Mouse (Mus musculus) kidney, embryonic 16.5 days (tissue): Measurements from ENCODE around the gene Iqcm. TPM values are rescaled to one million over a fixed set of nuclear protein-coding genes. Genes with fewer than 3 reads are reported as not detected.
"Not testable (repeated sequence)": the region's sequence is repeated elsewhere in the genome, so short reads cannot be mapped to it uniquely, and the experiment has no call there.

ENCODE experiments used
- ATAC-seq: fragments of 200-750 bp; cut with Nextera tagmentation; 2 replicates; pipeline ENCODE4 v1.8.0; 2017; ENCODE audit warnings: moderate TSS enrichment; ENCODE audit not compliant: low FRiP score, low TSS enrichment
- H3K27ac ChIP-seq: fragments of 300-500 bp; sonication (generic); 2 replicates; pipeline ENCODE4 v1.5.1; 2014; ENCODE audit warnings: low read length
- H3K27me3 ChIP-seq: fragments of 300-500 bp; sonication (generic); 2 replicates; pipeline ENCODE4 v1.6.1; 2014; ENCODE audit warnings: low read length, control low read depth, mixed read lengths; ENCODE audit not compliant: insufficient read depth
- H3K36me3 ChIP-seq: fragments of 300-500 bp; sonication (generic); 2 replicates; pipeline ENCODE4 v1.6.1; 2014; ENCODE audit warnings: low read length, control low read depth, mixed read lengths; ENCODE audit not compliant: insufficient read depth
- H3K4me1 ChIP-seq: fragments of 300-500 bp; sonication (generic); 2 replicates; pipeline ENCODE4 v1.6.1; 2014; ENCODE audit warnings: low read length, control low read depth, mixed read lengths; ENCODE audit not compliant: insufficient read depth
- H3K4me2 ChIP-seq: fragments of 300-500 bp; sonication (generic); replicated peaks from 2 replicates; pipeline ENCODE4 v1.6.1; 2014; ENCODE audit warnings: low read depth, low read length
- H3K4me3 ChIP-seq: fragments of 300-500 bp; sonication (generic); 2 replicates; pipeline ENCODE4 v1.5.1; 2014; ENCODE audit warnings: mild to moderate bottlenecking, low read length
- H3K9ac ChIP-seq: fragments of 300-500 bp; sonication (generic); replicated peaks from 2 replicates; pipeline ENCODE4 v1.6.1; 2014; ENCODE audit warnings: low read length
- H3K9me3 ChIP-seq: fragments of 300-500 bp; sonication (generic); 2 replicates; pipeline ENCODE4 v1.6.1; 2016; ENCODE audit warnings: low read length, control low read depth
- WGBS: fragments of 180-500 bp; shearing (Covaris S2); extraction: QIAGEN DNeasy Blood & Tissue Kit; methylation state at CpG from one replicate; pipeline ENCODE4 v1.1.7; 2014; 5-methylcytosine and 5-hydroxymethylcytosine counted together
- polyA plus RNA-seq: library from polyadenylated mRNA; unstranded; fragments of >200 nt; fragmentation: Nextera tagmentation; extraction: Ambion mirVana; gene quantifications from 2 replicates; pipeline ENCODE4 v1.2.1, GENCODE M21; 2015

Gene Iqcm
- polyA plus RNA-seq = not detected in 2 replicates

DNA sequence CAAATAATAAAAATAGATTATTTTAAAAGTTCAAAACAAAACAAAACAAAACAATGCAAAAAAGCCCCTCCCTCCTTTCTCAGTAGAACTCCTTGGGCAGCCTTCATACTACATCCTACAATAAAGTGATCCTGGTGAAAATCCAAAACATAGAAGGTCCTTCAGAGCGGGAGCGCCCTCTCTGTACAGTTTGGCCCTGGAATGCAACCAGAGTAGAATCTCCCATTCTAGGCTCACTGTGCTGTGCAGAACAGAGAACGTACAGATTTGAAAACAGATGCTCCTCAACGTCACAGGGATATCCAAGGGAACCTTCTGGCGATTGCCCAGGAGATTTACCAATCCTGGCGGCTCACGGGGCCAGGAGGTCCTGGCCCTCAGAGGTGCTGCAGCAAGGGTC is at the start of gene Iqcm:
Gene Iqcm, plus strand, starts transcription at position 301 of the 400 bp plus-strand sequence.
- H3K9ac ChIP-seq = no peak within 1 kb of the TSS
- no peak within 1 kb of the TSS for H3K27ac ChIP-seq
- WGBS = 88% methylated on average over 7 of the region's 7 CpGs
- no peaks in the 10 kb centered on the region for H3K9me3 ChIP-seq
- H3K4me3 ChIP-seq = no peak within 1 kb of the TSS
- H3K4me1 ChIP-seq = no peaks in the 10 kb centered on the region
- H3K36me3 ChIP-seq = no peaks in the 10 kb centered on the region
- no peak for ATAC-seq
- no peaks in the 10 kb centered on the region for H3K27me3 ChIP-seq
- H3K4me2 ChIP-seq = no peak within 1 kb of the TSS

DNA sequence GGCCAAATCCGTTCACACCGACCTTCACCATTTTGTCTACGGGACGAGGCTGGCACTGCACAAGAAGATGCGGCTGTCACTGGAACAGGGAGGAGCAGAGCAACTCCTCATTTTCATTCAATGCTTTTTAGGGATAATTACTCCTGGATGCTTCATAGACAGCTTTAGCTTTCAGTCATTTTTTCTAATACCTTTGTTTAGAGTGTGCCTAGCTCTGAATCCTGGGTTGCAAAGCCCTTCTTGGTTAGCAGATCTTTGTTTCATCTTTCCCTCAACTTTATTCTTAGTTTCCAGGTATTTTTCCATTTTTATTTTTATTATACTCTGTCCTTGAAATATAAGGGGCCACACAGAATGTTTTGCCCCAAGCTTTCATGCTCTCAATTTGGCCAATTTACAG is 42.0 kb upstream of the Iqcm start, which contains the start of gene Gm10358:
Gene Gm10358, minus strand, starts transcription at position 101 of the 400 bp plus-strand sequence.
- Histone ChIP-seq H3K4me3 (no peak within 1 kb of the TSS), H3K27ac (no peak within 1 kb of the TSS), H3K4me2 (no peak within 1 kb of the TSS), H3K36me3 (no peaks in the 10 kb centered on the region), H3K4me1 (no peaks in the 10 kb centered on the region), H3K9ac (no peak within 1 kb of the TSS), H3K27me3 (no peaks in the 10 kb centered on the region), H3K9me3 (no peaks in the 10 kb centered on the region)
- 95% methylated on average over 5 of the region's 5 CpGs for WGBS
- ATAC-seq = no peak

DNA sequence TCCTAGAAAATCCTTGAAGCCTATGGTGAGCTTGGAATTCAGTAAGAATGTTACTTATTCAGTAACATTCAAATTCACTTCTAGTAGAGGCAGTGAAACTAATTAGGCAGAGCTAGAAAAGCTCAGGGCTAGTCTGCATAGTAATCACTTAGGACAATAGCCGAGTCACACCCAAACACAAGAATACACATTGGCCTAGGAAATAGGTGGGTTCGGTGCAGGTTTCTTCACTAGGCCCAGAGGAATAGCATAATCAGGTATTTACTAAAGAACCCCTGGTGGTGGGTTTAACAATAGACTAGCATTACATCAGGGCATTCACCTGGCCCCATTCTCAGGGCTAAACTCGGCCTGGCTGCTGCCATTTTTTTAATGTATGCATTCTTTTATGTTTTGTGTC is 32.8 kb upstream of the Iqcm start:
- H3K9me3 ChIP-seq, H3K4me1 ChIP-seq, ATAC-seq, H3K4me2 ChIP-seq, H3K27ac ChIP-seq, H3K9ac ChIP-seq, H3K36me3 ChIP-seq, H3K4me3 ChIP-seq, H3K27me3 ChIP-seq: not testable (repeated sequence)
- 87% methylated on average over 3 of the region's 3 CpGs for WGBS

DNA sequence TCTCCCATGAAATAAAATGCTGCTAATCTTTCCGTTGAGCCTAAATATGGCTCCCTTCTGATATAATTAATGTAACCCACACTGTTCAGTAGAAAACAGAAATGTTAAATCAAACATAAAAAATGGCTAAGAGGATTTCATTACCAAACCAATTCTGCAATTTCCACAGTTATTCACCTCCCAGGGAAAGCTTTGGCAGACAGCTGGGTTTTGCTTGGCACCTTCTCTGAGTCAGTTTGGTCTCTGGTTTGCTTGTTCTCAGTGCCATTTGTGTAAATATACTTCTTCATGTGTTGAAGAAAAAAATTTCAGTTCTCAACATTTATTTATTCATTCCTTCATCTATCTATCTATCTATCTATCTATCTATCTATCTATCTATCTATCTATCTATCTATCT is 28.3 kb downstream of the Iqcm start:
- no peaks in the 10 kb centered on the region for H3K4me1 ChIP-seq
- H3K9me3 ChIP-seq = no peaks in the 10 kb centered on the region
- ATAC-seq = no peak
- H3K27ac ChIP-seq = no peak overlapping the region
- WGBS = 84% methylated on average over 1 of the region's 1 CpGs
- no peak overlapping the region for H3K4me2 ChIP-seq
- H3K27me3 ChIP-seq = no peaks in the 10 kb centered on the region
- no peak overlapping the region for H3K4me3 ChIP-seq
- H3K9ac ChIP-seq = no peak overlapping the region
- H3K36me3 ChIP-seq = no peaks in the 10 kb centered on the region

DNA sequence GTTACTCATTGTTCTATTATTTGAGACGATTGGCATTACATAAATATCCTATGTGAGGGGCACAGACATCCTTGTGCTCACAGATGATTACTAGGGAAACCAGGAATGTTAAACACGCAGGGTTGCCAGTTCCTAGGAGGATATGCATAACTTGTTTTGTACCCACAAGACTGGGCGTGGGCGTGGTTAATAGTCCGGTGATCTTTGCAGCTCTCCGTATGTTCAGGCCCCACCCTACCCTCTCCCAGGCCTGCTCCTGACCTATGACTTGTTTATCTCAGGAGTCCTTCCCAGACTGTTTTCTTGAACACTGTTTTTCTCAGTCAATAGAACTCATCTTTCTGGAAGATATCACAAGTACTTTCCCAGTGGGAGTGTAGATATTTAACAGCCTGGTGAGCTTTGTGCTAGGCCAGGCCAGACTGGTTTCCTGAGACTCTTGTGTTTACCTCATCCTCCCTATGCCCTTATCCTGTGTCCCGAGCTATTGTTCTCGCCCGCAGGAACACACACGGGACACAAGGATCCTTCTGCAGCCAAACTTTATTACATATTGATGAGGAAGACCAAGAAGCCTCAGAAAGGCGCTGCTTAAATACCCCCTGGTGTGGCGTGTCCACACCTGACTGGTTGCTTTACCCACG is 40.7 kb downstream of the Iqcm start:
- Histone ChIP-seq H3K4me3 (no peak overlapping the region), H3K9ac (no peak overlapping the region), H3K27me3 (no peaks in the 10 kb centered on the region), H3K27ac (no peak overlapping the region), H3K4me2 (no peak overlapping the region), H3K9me3 (no peaks in the 10 kb centered on the region), H3K36me3 (no peaks in the 10 kb centered on the region), H3K4me1 (no peaks in the 10 kb centered on the region)
- ATAC-seq = peak; percentile 51; the same call in 1 of the 2 replicates
- 70% methylated on average over 13 of the region's 13 CpGs for WGBS

DNA sequence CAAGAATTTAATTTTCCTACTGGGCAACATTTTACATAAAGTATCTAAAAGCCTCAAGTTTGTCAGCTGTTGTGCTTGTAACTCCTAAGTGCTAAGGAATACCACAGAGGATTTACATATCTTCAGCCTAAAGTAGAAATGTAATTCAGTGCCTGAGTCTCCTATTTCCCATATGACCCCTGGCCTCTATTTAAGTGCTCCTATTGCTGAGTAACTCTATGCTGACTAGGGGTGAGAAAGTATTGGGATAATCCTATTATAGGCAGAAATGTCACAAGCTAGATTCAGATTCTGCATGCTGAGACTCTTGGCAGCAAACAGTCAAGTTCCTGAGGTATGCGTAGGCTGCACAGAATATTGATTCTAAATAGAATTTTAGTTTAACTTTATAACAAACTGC is 60.8 kb downstream of the Iqcm start:
- Histone ChIP-seq H3K27ac (no peak overlapping the region), H3K36me3 (no peaks in the 10 kb centered on the region), H3K4me3 (no peak overlapping the region), H3K9ac (no peak overlapping the region), H3K9me3 (no peaks in the 10 kb centered on the region), H3K27me3 (no peaks in the 10 kb centered on the region), H3K4me2 (no peak overlapping the region), H3K4me1 (no peaks in the 10 kb centered on the region)
- ATAC-seq = no peak
- 92% methylated on average over 1 of the region's 1 CpGs for WGBS

DNA sequence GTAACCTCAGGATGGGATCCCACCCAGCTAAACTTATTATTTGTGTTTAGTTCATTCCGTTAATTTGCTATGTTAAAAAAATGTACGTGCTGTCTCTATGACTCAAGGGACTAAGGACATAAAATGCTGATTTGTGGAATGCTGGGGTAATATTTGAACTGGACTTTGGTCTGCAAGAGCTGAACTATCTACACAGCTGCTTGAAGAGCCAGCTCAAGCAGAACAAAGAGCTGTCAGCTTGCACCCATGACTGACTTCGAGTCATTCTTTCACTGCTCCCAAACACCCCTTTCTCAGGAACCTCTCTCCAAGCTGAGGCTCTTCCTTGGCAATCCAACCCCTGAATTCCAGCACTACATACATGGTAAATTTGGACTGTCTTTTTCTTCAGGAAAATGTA is 65.3 kb downstream of the Iqcm start:
- H3K9ac ChIP-seq = no peak overlapping the region
- no peaks in the 10 kb centered on the region for H3K36me3 ChIP-seq
- ATAC-seq = peak; percentile 54; the same call in 1 of the 2 replicates
- no peak overlapping the region for H3K4me2 ChIP-seq
- no peaks in the 10 kb centered on the region for H3K9me3 ChIP-seq
- H3K4me3 ChIP-seq = no peak overlapping the region
- no peaks in the 10 kb centered on the region for H3K4me1 ChIP-seq
- H3K27me3 ChIP-seq = no peaks in the 10 kb centered on the region
- WGBS = 74% methylated on average over 3 of the region's 3 CpGs
- H3K27ac ChIP-seq = no peak overlapping the region

DNA sequence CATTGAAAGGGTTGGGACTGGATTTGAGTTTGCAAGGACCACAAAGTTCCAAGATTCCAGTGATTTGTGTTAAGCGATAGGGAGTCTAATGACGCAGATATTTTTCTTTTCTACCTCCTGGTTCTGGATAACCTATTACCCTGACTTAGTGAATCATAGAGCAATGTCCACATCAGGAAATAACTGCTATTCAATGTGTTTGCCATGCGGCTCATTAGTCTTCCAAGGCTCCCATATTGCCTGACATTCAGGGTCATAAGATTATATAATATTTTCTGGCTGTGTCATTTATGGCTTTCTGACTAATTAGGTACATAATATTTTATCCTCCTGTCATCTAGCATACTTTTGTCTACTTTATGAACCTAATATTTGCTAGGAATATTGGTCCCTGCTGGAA is 100.8 kb downstream of the Iqcm start:
- H3K36me3 ChIP-seq = no peaks in the 10 kb centered on the region

DNA sequence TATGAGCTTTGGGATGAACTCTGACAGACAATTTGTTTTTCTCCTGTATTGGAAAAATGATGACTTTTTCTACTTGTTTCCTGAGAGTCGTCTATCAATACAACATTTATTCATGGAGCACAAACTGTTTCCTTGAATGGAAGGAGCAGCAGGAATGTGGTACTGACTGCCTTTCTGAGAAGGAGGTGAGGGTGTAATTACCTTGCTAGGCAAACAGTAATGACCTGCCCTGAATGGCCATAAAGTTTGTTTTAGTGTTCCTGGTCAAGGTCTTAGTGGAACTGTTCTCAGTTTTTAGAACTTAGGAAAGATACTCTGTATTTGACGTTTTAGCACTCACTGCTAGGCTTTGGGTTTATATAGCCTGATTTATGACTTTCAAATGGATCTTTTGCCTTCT is 147.8 kb downstream of the Iqcm start:
- Histone ChIP-seq H3K27ac (no peak overlapping the region), H3K9me3 (no peaks in the 10 kb centered on the region), H3K4me1 (no peaks in the 10 kb centered on the region), H3K36me3 (no peaks in the 10 kb centered on the region), H3K27me3 (no peaks in the 10 kb centered on the region), H3K9ac (no peak overlapping the region), H3K4me2 (no peak overlapping the region), H3K4me3 (no peak overlapping the region)
- 30% methylated on average over 2 of the region's 2 CpGs for WGBS
- no peak for ATAC-seq

More for the DNA sequence above, 100.8 kb downstream of the Iqcm start:
- H3K4me1 ChIP-seq = no peaks in the 10 kb centered on the region
- no peak overlapping the region for H3K4me3 ChIP-seq
- H3K27me3 ChIP-seq = no peaks in the 10 kb centered on the region
- no peak overlapping the region for H3K9ac ChIP-seq
- no peak overlapping the region for H3K27ac ChIP-seq
- no peak overlapping the region for H3K4me2 ChIP-seq
- 70% methylated on average over 3 of the region's 3 CpGs for WGBS
- no peaks in the 10 kb centered on the region for H3K9me3 ChIP-seq
- no peak for ATAC-seq

DNA sequence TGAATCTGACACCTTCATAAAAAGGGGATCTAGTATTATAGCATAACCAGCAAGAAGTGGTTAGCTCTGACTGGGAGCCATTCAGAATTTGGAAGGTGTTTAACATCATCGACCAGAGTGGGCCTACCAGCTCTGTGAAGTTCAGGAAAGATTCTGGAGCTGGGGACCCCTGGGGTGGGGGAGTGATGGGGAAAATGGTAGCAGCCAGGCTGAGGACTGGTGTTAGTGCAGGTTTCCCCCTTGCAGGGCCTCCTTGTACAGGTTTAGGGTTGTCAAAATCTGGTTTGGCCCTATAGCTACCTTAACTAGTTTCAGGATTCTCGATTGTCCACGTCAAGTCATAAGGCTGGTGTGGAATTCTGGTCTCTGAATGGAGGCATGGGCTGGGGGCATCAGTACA is 194.5 kb downstream of the Iqcm start:
- Histone ChIP-seq H3K4me3 (no peak overlapping the region), H3K27me3 (no peaks in the 10 kb centered on the region), H3K9me3 (no peaks in the 10 kb centered on the region), H3K9ac (no peak overlapping the region), H3K27ac (no peak overlapping the region), H3K4me1 (no peaks in the 10 kb centered on the region), H3K36me3 (no peaks in the 10 kb centered on the region), H3K4me2 (no peak overlapping the region)
- 81% methylated on average over 3 of the region's 3 CpGs for WGBS
- ATAC-seq = no peak
